8 mouse cellular contexts compared by ENCODE assay signal in genomic region chr6:80018765-80019164, GRCm38 (mm10). TPM values are rescaled to one million over a fixed set of nuclear protein-coding genes. Genes with fewer than 3 reads are reported as not detected.
DNase-seq lines count a peak whose midpoint lies in the region; ATAC-seq and TF ChIP-seq lines count a peak whose summit lies in the region.

TSS of gene Lrrtm4 (plus strand) at chr6:80018877.

- peak within 1 kb of the TSS; percentile 42 for H3K4me3 ChIP-seq in heart, embryonic 16.5 days (ENCODE audit: low read length)
- peak within 1 kb of the TSS; percentile 67 for H3K4me3 ChIP-seq in olfactory bulb, adult 2 months (ENCODE audit: insufficient read depth, low read depth, low read length)

- H3K27ac ChIP-seq in heart, embryonic 16.5 days (ENCODE audit: low read length) = no peak within 1 kb of the TSS
- peak within 1 kb of the TSS; percentile 94 for H3K27ac ChIP-seq in olfactory bulb, adult 2 months (ENCODE audit: insufficient read depth, low read depth, low read length)

- peak within 1 kb of the TSS; percentile 71 for H3K4me2 ChIP-seq in heart, embryonic 16.5 days (ENCODE audit: low read depth, low read length)

- 13% methylated on average over 6 of the region's 6 CpGs for WGBS in heart, embryonic 16.5 days
- WGBS in olfactory bulb, adult 2 months = 4% methylated on average over 6 of the region's 6 CpGs

- peak within 1 kb of the TSS; percentile 3; the same call in 1 of the 2 replicates for H3K9ac ChIP-seq in heart, embryonic 16.5 days (ENCODE audit: low read length)

- no peaks in the 10 kb centered on the region for H3K27me3 ChIP-seq in heart, embryonic 16.5 days (ENCODE audit: control insufficient read depth, insufficient read depth, low read length)

- H3K4me1 ChIP-seq in heart, embryonic 16.5 days (ENCODE audit: control insufficient read depth, insufficient read depth, low read length) = no peaks in the 10 kb centered on the region
- peaks cover 4% of the 10 kb centered on the region; the same call in 1 of the 2 replicates for H3K4me1 ChIP-seq in olfactory bulb, adult 2 months (ENCODE audit: control insufficient read depth, insufficient read depth, low read length)

- intact Hi-C loops in heart, postnatal 14 days (cut with DNase I) = no loop called here

- TF ChIP-seq CTCF in olfactory bulb, adult 2 months (IDR thresholded peaks at IDR 0.05; ENCODE audit: insufficient read depth, low read depth, low read length) = no peak

- H3K36me3 ChIP-seq in heart, embryonic 16.5 days (ENCODE audit: control insufficient read depth, insufficient read depth) = no peaks in the 10 kb centered on the region

- no peak for DNase-seq in heart, postnatal 14 days
- peak; percentile 51 to 53 for DNase-seq in cerebellum, postnatal 25 days
- DNase-seq in frontal cortex, postnatal 36 days (ENCODE audit: low spot score in 2 of 2) = peak; percentile 75 to 83
- DNase-seq in left cerebral cortex, adult 9 months (ENCODE audit: low spot score in 2 of 2) = peak; percentile 47 to 80
- no peak for DNase-seq in natural killer cell, adult 2 months (ENCODE audit: low spot score in 2 of 2)
- DNase-seq in spleen, adult 12 weeks (ENCODE audit: low spot score) = no peak

- H3K9me3 ChIP-seq in heart, embryonic 16.5 days (replicated peaks; ENCODE audit: control insufficient read depth, low read length) = no peaks in the 10 kb centered on the region

- TF ChIP-seq POLR2A in olfactory bulb, adult 2 months (IDR thresholded peaks at IDR 0.05; ENCODE audit: insufficient read depth, low read depth, low read length) = no peak

- ATAC-seq in heart, embryonic 16.5 days (replicated peaks; ENCODE audit: extremely low read depth, insufficient read depth, low FRiP score) = no peak

RNA-seq across cellular contexts. Expression of gene Lrrtm4, which starts in this region (rescaled TPM):
- 0.30 and 0.34 TPM in 2 replicates for polyA plus RNA-seq in heart, embryonic 16.5 days (2015; fragmentation: Nextera tagmentation; extraction: Ambion mirVana)
- total RNA-seq in heart, postnatal 14 days (2021) = not detected
- not detected in 2 replicates for polyA plus RNA-seq in olfactory bulb, adult 2 months (2012; ENCODE audit: insufficient read depth, insufficient read length, low replicate concordance, missing spikeins)

Comparison
In these comparisons a context has a peak if more than half of its experiments do, and no peak if none do; other contexts are left out.
1. RNA of gene Lrrtm4 (polyA plus RNA-seq): not detected in olfactory bulb, adult 2 months; 0.30 to 0.34 TPM in heart, embryonic 16.5 days; every median in the first group is over 10 times any median in the second.
2. DNase-seq: peak in cerebellum, postnatal 25 days (2 of 2), frontal cortex, postnatal 36 days (2 of 2) and left cerebral cortex, adult 9 months (2 of 2); none in heart, postnatal 14 days (0 of 2), natural killer cell, adult 2 months (0 of 2) and spleen, adult 12 weeks (single experiment).